Comparison of ENCODE assay signal across 8 mouse cellular contexts in genomic region chr15:27850904-27851303, GRCm38 (mm10).
DNase-seq lines count a peak whose midpoint lies in the region; ATAC-seq and TF ChIP-seq lines count a peak whose summit lies in the region.

No protein-coding gene starts in this region.

- 90% methylated on average over 14 of the region's 14 CpGs for WGBS in kidney, embryonic 16.5 days
- WGBS in embryonic facial prominence, embryonic 14.5 days, result 78% methylated on average over 14 of the region's 14 CpGs
- 88% methylated on average over 14 of the region's 14 CpGs for WGBS in stomach, postnatal 0 days

- peaks cover 77% of the 10 kb centered on the region for H3K36me3 ChIP-seq in kidney, embryonic 16.5 days (ENCODE audit: insufficient read depth, low read length)
- H3K36me3 ChIP-seq in C2C12 (ENCODE audit: control insufficient read depth, insufficient read depth), result peaks cover 97% of the 10 kb centered on the region
- H3K36me3 ChIP-seq in embryonic facial prominence, embryonic 14.5 days (ENCODE audit: control insufficient read depth, insufficient read depth, low read length), result peaks cover 92% of the 10 kb centered on the region
- H3K36me3 ChIP-seq in stomach, postnatal 0 days (ENCODE audit: control insufficient read depth, insufficient read depth, low read length), result peaks cover 34% of the 10 kb centered on the region

- H3K4me1 ChIP-seq in kidney, embryonic 16.5 days (ENCODE audit: insufficient read depth, low read length), result no peaks in the 10 kb centered on the region
- no peaks in the 10 kb centered on the region for H3K4me1 ChIP-seq in embryonic facial prominence, embryonic 14.5 days (ENCODE audit: control insufficient read depth, insufficient read depth, low read length)
- H3K4me1 ChIP-seq in stomach, postnatal 0 days (replicated peaks; ENCODE audit: control insufficient read depth, insufficient read depth), result no peaks in the 10 kb centered on the region

- TF ChIP-seq CTCF in C2C12 (IDR thresholded peaks at IDR 0.05; ENCODE audit: control insufficient read depth, insufficient read depth, insufficient read length), result peak; percentile 78
- TF ChIP-seq CTCF in stomach, postnatal 0 days (IDR thresholded peaks at IDR 0.05; ENCODE audit: low read depth), result peak; percentile 75

- no peak overlapping the region for H3K9ac ChIP-seq in kidney, embryonic 16.5 days (replicated peaks; ENCODE audit: low read length)
- no peak overlapping the region for H3K9ac ChIP-seq in embryonic facial prominence, embryonic 14.5 days (ENCODE audit: low read depth, low read length)
- no peak overlapping the region for H3K9ac ChIP-seq in stomach, postnatal 0 days (ENCODE audit: low read length)

- H3K4me2 ChIP-seq in kidney, embryonic 16.5 days (replicated peaks; ENCODE audit: low read depth, low read length), result no peak overlapping the region
- H3K4me2 ChIP-seq in embryonic facial prominence, embryonic 14.5 days (ENCODE audit: low read depth, low read length), result no peak overlapping the region
- H3K4me2 ChIP-seq in stomach, postnatal 0 days (replicated peaks; ENCODE audit: low read depth), result no peak overlapping the region

- DNase-seq in kidney, adult 11 months, result peak; percentile 11
- DNase-seq in ZHBTc4 (ENCODE audit: low read depth, low spot score), result peak; percentile 90
- peak; percentile 40 for DNase-seq in embryonic facial prominence, embryonic 14.5 days (ENCODE audit: low spot score)
- DNase-seq in lung, postnatal 10 days, result peak; percentile 53
- DNase-seq in stomach, postnatal 0 days (ENCODE audit: low spot score), result peak; percentile 57
- no peak for DNase-seq in frontal cortex, postnatal 10 days (ENCODE audit: low spot score in 2 of 2)

- no peaks in the 10 kb centered on the region for H3K79me3 ChIP-seq in C2C12 (ENCODE audit: low read depth)

- no peaks in the 10 kb centered on the region for H3K9me3 ChIP-seq in kidney, embryonic 16.5 days (ENCODE audit: low read length)
- no peaks in the 10 kb centered on the region for H3K9me3 ChIP-seq in embryonic facial prominence, embryonic 14.5 days (ENCODE audit: control insufficient read depth, low read length)
- no peaks in the 10 kb centered on the region for H3K9me3 ChIP-seq in stomach, postnatal 0 days (ENCODE audit: control insufficient read depth, low read length)

- H3ac ChIP-seq in C2C12 (ENCODE audit: control insufficient read depth, insufficient read length, low read depth), result no peak overlapping the region

- no peak overlapping the region for H3K4me3 ChIP-seq in kidney, embryonic 16.5 days (ENCODE audit: low read length)
- no peak overlapping the region for H3K4me3 ChIP-seq in C2C12 (ENCODE audit: insufficient read depth, poor library complexity, severe bottlenecking)
- H3K4me3 ChIP-seq in embryonic facial prominence, embryonic 14.5 days (ENCODE audit: low read depth, low read length), result no peak overlapping the region
- no peak overlapping the region for H3K4me3 ChIP-seq in stomach, postnatal 0 days (ENCODE audit: low read depth, low read length)

- no peak overlapping the region for H3K27ac ChIP-seq in kidney, embryonic 16.5 days (ENCODE audit: low read length)
- H3K27ac ChIP-seq in embryonic facial prominence, embryonic 14.5 days (replicated peaks; ENCODE audit: low read depth, low read length), result no peak overlapping the region
- H3K27ac ChIP-seq in stomach, postnatal 0 days (replicated peaks), result no peak overlapping the region

- H3K79me2 ChIP-seq in C2C12 (ENCODE audit: control insufficient read depth, insufficient read depth), result no peaks in the 10 kb centered on the region

- no peaks in the 10 kb centered on the region for H3K27me3 ChIP-seq in kidney, embryonic 16.5 days (ENCODE audit: insufficient read depth, low read length)
- H3K27me3 ChIP-seq in C2C12 (ENCODE audit: control insufficient read depth, insufficient read depth, insufficient read length), result no peaks in the 10 kb centered on the region
- no peaks in the 10 kb centered on the region for H3K27me3 ChIP-seq in embryonic facial prominence, embryonic 14.5 days (replicated peaks; ENCODE audit: control insufficient read depth, insufficient read depth, low read length)
- H3K27me3 ChIP-seq in stomach, postnatal 0 days (ENCODE audit: control insufficient read depth, insufficient read depth, low read length), result no peaks in the 10 kb centered on the region

- no peak for ATAC-seq in kidney, embryonic 16.5 days (ENCODE audit: low FRiP score, low TSS enrichment)
- no peak for ATAC-seq in embryonic facial prominence, embryonic 14.5 days (ENCODE audit: low read depth)
- no peak for ATAC-seq in stomach, postnatal 0 days (ENCODE audit: low FRiP score, low TSS enrichment)

- no peak for TF ChIP-seq EP300 in stomach, postnatal 0 days (optimal IDR thresholded peaks at IDR 0.05)

TF ChIP-seq in C2C12, 6 proteins besides CTCF, POLR2A, EP300 and RAD21:
- no peak for TF ChIP-seq MYOD1 (IDR thresholded peaks at IDR 0.05; ENCODE audit: control insufficient read depth, insufficient read length, low read depth)
- TF ChIP-seq USF1 (IDR thresholded peaks at IDR 0.05; ENCODE audit: low read depth), result no peak
- TF ChIP-seq FOSL1 (IDR thresholded peaks at IDR 0.05; ENCODE audit: insufficient read depth, low read length, poor library complexity, severe bottlenecking), result no peak
- TF ChIP-seq MYOG (IDR thresholded peaks at IDR 0.05; ENCODE audit: control insufficient read depth, extremely low read depth, insufficient read length), result no peak
- no peak for TF ChIP-seq CEBPB (IDR thresholded peaks at IDR 0.05; ENCODE audit: low read depth)
- no peak for TF ChIP-seq MAX (IDR thresholded peaks at IDR 0.05)

Comparison
In these comparisons a context has a peak if more than half of its experiments do, and no peak if none do; other contexts are left out.
1. DNase-seq: peak in kidney, adult 11 months (single experiment), ZHBTc4 (single experiment), embryonic facial prominence, embryonic 14.5 days (single experiment), lung, postnatal 10 days (single experiment) and stomach, postnatal 0 days (single experiment); none in frontal cortex, postnatal 10 days (0 of 2).